Mouse (Mus musculus) lung, embryonic 15.5 days (tissue): ENCODE measurements around the gene Mmp2. TPM values are rescaled to one million over a fixed set of nuclear protein-coding genes. Genes with fewer than 3 reads are reported as not detected.

Experiments used
- ATAC-seq: fragments of 200-750 bp; cut with Nextera tagmentation; 2 replicates; pipeline ENCODE4 v1.8.0; 2017; ENCODE audit warnings: moderate number of reproducible peaks, borderline replicate concordance; ENCODE audit not compliant: low FRiP score, low TSS enrichment; ENCODE audit errors: extremely low read depth
- H3K27ac ChIP-seq: fragments of 300-500 bp; sonication (generic); 2 replicates; pipeline ENCODE4 v1.5.1; 2015; ENCODE audit warnings: moderate library complexity, mild to moderate bottlenecking, inconsistent platforms
- H3K27me3 ChIP-seq: fragments of 300-500 bp; sonication (generic); 2 replicates; pipeline ENCODE4 v1.6.1; 2015; ENCODE audit warnings: inconsistent platforms
- H3K36me3 ChIP-seq: fragments of 300-500 bp; sonication (generic); 2 replicates; pipeline ENCODE4 v1.6.1; 2015; ENCODE audit warnings: inconsistent platforms
- H3K4me1 ChIP-seq: fragments of 300-500 bp; sonication (generic); 2 replicates; pipeline ENCODE4 v1.6.1; 2015; ENCODE audit warnings: inconsistent platforms
- H3K4me2 ChIP-seq: fragments of 300-500 bp; sonication (generic); 2 replicates; pipeline ENCODE4 v1.6.1; 2015; ENCODE audit warnings: inconsistent platforms, mild to moderate bottlenecking, moderate library complexity
- H3K4me3 ChIP-seq: fragments of 300-500 bp; sonication (generic); 2 replicates; pipeline ENCODE4 v1.5.1; 2015; ENCODE audit warnings: mild to moderate bottlenecking, inconsistent platforms
- H3K9ac ChIP-seq: fragments of 300-500 bp; sonication (generic); 2 replicates; pipeline ENCODE4 v1.6.1; 2015; ENCODE audit warnings: inconsistent platforms
- H3K9me3 ChIP-seq: fragments of 300-500 bp; sonication (generic); 2 replicates; pipeline ENCODE4 v1.6.1; 2016; ENCODE audit warnings: inconsistent platforms
- WGBS: fragments of 180-500 bp; shearing (Covaris S2); methylation state at CpG from one replicate; pipeline ENCODE4 v1.1.7; 2015; 5-methylcytosine and 5-hydroxymethylcytosine counted together
- polyA plus RNA-seq: library from polyadenylated mRNA; unstranded; fragments of >200 nt; fragmentation: Nextera tagmentation; extraction: Ambion mirVana; gene quantifications from 2 replicates; pipeline ENCODE4 v1.2.1, GENCODE M21; 2015

Gene Mmp2
- polyA plus RNA-seq, 1 experiment from 2014 or later, result 244 TPM

DNA sequence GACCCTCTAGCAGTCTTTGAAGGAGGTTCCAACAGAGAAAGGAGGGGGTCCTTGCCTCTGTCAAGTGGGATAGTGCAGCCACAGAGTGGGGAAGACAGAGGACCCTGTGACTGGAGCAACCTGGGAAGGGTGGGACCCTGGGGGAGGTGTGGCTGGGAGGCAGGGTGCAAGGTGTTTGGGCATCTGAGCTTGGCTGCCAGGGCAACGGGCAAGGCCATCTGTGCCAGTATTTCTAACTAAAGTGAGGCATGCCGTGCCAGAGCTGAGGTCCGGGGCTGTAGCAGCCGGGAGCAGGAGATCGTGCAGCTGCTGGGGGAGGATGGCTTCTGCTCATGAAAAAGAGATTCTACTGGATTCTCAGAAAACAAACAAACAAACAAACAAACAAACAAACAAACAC is 11.4 kb upstream of the Mmp2 start:
- Histone ChIP-seq H3K4me3 (no peak overlapping the region), H3K27me3 (peaks cover 3% of the 10 kb centered on the region; the same call in 1 of the 2 replicates), H3K27ac (no peak overlapping the region), H3K9me3 (no peaks in the 10 kb centered on the region), H3K9ac (no peak overlapping the region), H3K4me2 (no peak overlapping the region), H3K4me1 (no peaks in the 10 kb centered on the region), H3K36me3 (no peaks in the 10 kb centered on the region)
- no peak for ATAC-seq
- 78% methylated on average over 5 of the region's 5 CpGs for WGBS

DNA sequence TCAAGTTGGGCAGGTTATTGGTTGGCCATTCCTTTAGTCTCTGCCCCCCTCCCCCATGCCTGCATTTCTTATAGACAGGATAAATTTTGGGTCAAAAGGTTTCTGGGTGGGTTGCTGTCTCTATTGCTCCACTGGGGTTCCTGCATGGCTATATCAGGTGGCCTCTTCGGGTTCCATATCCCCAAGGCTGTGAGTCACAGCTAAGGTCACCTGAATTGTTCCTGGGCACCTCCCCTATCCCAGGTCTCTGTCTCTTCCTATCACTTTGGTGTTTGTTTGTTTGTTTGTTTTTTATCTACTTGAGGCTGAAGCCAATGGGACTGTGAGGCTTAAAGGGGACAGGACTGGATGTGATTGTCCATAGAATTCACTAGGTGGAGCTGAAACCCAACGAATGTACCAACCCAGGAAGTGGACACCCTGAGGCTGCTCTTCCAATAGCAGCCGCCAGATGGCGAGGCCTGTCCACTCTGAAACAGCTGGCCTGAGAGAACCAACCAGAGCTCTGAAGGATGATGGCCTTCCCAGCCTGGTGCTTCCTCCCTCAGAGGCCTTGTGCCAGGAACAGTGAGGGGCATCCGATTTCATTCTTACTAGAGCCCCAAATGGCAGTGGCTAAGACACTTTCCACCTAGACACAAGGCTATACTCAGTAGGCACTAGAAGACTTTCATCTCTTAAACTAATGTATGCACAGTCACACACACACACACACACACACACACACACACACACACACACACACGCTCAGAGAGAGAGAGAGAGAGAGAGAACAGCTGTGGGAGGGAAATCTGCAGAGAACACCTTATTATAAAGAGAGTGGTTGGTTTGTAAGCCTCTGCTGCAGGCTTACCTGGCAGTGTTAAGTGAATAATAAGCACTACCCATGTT is 8.9 kb upstream of the Mmp2 start:
- Histone ChIP-seq H3K4me1 (no peaks in the 10 kb centered on the region), H3K36me3 (no peaks in the 10 kb centered on the region), H3K9me3 (no peaks in the 10 kb centered on the region), H3K27ac (no peak overlapping the region), H3K9ac (no peak overlapping the region), H3K27me3 (peaks cover 3% of the 10 kb centered on the region; the same call in 1 of the 2 replicates), H3K4me3 (no peak overlapping the region), H3K4me2 (no peak overlapping the region)
- 17% methylated on average over 6 of the region's 6 CpGs for WGBS
- ATAC-seq, result peak; percentile 76

DNA sequence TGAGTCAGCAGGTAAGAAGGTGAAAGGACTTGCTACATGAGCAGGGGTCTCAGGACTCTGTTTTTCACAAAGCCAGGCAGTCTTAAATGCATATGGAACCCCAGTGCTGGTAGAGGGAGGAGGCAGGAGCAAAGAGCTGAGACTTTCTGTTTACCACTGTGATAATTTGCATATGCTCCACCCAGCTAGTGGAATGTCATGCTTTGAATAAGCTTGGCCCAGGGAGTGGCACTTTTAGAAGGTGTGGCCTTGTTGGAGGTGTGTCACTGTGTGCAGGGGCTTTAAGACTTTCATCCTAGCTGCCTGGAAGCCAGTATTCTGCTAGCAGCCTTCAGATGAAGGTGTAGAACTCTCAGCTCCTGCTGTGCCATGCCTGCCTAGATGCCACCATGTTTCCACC is 5.9 kb upstream of the Mmp2 start:
- Histone ChIP-seq H3K4me2 (no peak overlapping the region), H3K4me1 (peaks cover 7% of the 10 kb centered on the region), H3K4me3 (no peak overlapping the region), H3K9ac (no peak overlapping the region), H3K27ac (no peak overlapping the region), H3K36me3 (no peaks in the 10 kb centered on the region), H3K9me3 (no peaks in the 10 kb centered on the region), H3K27me3 (peaks cover 6% of the 10 kb centered on the region; the same call in 1 of the 2 replicates)
- no peak for ATAC-seq

DNA sequence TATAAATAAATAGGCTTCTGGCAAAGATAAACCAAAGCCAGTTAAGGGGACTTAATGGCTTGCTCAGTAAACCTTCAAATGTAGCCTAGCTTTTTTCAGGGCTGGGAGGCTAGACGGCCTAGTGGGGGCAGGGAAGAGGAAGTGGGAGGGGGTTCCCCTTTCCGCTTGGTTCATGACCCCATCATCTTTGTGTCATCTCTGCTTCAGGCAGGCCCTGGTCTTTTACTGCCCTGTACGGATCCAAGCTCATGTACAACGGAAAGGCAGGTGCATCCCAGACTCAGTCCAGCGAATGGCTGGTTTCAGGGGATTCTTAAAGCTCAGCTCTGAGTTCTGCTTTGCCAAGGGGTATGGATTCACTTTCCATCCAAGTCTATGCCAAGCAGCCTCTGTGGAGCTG is 4.7 kb upstream of the Mmp2 start:
- no peak for ATAC-seq
- 59% methylated on average over 5 of the region's 5 CpGs for WGBS
- no peaks in the 10 kb centered on the region for H3K9me3 ChIP-seq
- no peaks in the 10 kb centered on the region for H3K36me3 ChIP-seq
- no peak overlapping the region for H3K27ac ChIP-seq
- no peak overlapping the region for H3K4me3 ChIP-seq
- peaks cover 8% of the 10 kb centered on the region; the same call in 1 of the 2 replicates for H3K27me3 ChIP-seq
- H3K4me1 ChIP-seq, result peaks cover 18% of the 10 kb centered on the region
- H3K4me2 ChIP-seq, result no peak overlapping the region
- H3K9ac ChIP-seq, result no peak overlapping the region

DNA sequence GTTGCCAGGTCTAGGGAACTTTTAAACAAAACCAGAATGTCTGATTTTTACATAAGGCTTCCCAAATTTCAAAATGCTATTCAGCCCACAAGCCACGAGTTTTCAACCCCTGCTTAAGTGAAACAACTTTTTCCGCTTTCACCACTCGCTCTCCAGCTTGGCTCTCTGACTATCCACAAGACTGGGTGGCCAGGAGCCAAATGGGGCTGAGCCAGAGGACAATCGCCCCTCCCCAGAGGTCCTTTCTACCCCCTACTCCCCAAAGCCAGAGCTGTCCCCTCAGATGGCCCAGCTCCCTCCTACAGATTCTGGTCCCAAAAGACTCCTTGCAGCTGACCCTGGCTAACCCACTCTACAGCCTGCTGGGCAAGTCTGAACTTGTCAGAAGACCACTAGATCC is 1.1 kb upstream of the Mmp2 start:
- peak; percentile 16; the same call in 1 of the 2 replicates for ATAC-seq
- H3K4me2 ChIP-seq, result peak overlapping the region; percentile 16; the same call in 1 of the 2 replicates
- H3K27ac ChIP-seq, result peak overlapping the region; percentile 95; the same call in 1 of the 2 replicates
- WGBS, result 39% methylated on average over 4 of the region's 4 CpGs
- H3K9ac ChIP-seq, result no peak overlapping the region
- peaks cover 20% of the 10 kb centered on the region for H3K4me1 ChIP-seq
- no peak overlapping the region for H3K4me3 ChIP-seq
- H3K9me3 ChIP-seq, result no peaks in the 10 kb centered on the region
- peaks cover 8% of the 10 kb centered on the region; the same call in 1 of the 2 replicates for H3K27me3 ChIP-seq
- 0 out of 2 replicates have a peak, but pooled peaks cover 3% of the 10 kb centered on the region for H3K36me3 ChIP-seq

DNA sequence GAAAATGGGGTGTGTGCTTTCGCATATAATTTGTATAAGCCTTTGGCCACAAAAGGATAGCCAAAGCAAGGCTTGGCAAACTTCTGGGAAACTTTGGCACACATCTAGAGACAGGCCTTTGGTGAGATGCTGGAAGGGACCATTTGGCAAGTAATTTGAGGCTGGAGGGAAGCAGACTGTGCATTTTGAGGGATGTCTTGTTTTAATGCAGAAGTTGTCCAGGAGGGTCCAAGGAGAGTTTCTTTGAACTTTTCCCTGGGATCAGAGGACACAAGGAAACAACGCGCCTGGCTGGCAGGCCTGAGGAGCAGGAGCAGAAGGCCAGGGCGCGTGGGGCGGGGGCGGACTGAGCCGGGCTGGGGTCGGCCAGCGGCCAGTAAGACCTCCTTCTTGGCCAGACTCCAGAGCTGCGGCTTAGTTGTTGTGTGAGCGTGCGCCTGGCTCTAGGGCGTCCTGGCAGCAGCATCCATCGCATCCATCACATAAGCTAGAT is 1.2 kb downstream of the Mmp2 start:
- peak overlapping the region; percentile 95 for H3K27ac ChIP-seq
- peak overlapping the region; percentile 45 for H3K4me3 ChIP-seq
- peaks cover 8% of the 10 kb centered on the region; the same call in 1 of the 2 replicates for H3K27me3 ChIP-seq
- peaks cover 16% of the 10 kb centered on the region for H3K36me3 ChIP-seq
- H3K9me3 ChIP-seq, result no peaks in the 10 kb centered on the region
- peaks cover 20% of the 10 kb centered on the region for H3K4me1 ChIP-seq
- H3K9ac ChIP-seq, result no peak overlapping the region
- WGBS, result 25% methylated on average over 15 of the region's 15 CpGs
- ATAC-seq, result peak; percentile 81; the same call in 1 of the 2 replicates
- H3K4me2 ChIP-seq, result peak overlapping the region; percentile 55

DNA sequence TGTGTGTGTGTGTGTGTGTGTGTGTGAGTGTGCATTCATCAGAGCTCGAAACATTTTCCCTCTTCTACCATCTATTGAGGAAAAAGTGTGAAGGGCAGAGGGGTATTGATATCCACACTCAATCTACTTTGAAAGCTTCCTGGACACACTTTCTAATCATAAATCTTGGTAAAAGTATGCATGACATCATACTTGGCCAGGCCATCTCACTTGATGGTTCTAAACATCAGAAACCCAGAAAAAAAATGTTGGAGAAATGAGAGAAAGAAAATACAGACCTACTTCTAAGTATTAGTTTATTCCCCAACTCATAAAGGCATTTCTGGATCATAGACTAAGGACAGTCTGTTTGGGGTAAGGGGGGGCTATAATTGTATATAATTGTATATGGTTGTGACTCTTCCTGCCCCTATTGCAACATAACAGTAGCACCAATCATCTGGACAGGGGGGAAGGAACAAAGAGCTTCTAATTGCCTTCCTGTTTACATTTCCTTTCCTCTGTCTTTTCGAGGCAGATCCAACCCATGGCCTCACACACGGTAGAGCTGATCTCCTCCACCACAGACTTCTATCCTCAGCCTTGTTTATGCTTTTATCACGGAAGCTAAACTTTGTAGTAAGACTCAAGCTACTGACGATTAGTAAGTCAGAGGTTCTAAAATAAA is 7.1 kb downstream of the Mmp2 start:
- Histone ChIP-seq H3K4me1 (peaks cover 13% of the 10 kb centered on the region), H3K9ac (no peak overlapping the region), H3K4me3 (no peak overlapping the region), H3K9me3 (no peaks in the 10 kb centered on the region), H3K27ac (peak overlapping the region; percentile 29; the same call in 1 of the 2 replicates), H3K27me3 (no peaks in the 10 kb centered on the region; the same call in 1 of the 2 replicates), H3K36me3 (peaks cover 37% of the 10 kb centered on the region), H3K4me2 (no peak overlapping the region)
- WGBS, result 30% methylated on average over 5 of the region's 5 CpGs
- ATAC-seq, result peak; percentile 58; the same call in 1 of the 2 replicates

DNA sequence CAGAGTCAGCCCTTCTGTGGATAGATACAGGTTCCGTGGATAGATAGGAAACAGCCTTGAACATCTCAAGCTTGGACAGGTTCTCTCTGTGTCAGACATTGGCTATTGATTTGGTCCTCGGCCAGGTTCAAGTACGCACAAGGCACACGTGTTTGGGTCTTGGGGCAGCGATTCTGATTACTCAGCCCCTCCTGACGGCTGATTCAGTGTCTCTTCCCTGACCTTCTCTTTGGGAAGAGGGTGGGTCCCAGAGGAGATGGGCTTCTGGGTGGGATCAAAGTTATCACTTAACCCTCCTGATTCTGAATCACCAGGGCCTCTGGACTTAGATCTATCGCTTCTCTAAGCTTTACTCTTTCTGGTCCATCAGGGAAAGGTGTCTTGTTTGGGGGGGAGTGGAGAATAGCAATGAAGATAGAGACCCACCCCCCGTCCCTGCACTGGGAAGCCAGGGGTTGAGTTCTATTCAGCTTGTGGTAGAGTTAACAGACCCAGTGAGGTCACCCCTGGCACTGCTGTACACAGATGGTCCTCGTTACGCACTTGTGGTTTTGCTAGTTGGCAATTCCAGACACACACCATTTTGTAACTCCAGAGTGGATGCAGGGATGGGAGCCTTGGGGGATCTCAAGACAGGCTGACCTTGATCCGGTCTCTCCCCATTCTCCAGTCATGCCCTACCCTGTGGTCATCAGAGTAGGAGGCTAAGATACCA is 7.9 kb downstream of the Mmp2 start:
- 75% methylated on average over 11 of the region's 11 CpGs for WGBS
- ATAC-seq, result no peak
- no peak overlapping the region for H3K4me3 ChIP-seq
- peaks cover 37% of the 10 kb centered on the region for H3K36me3 ChIP-seq
- H3K9me3 ChIP-seq, result no peaks in the 10 kb centered on the region
- H3K27me3 ChIP-seq, result no peaks in the 10 kb centered on the region
- peak overlapping the region; percentile 29; the same call in 1 of the 2 replicates for H3K27ac ChIP-seq
- H3K4me1 ChIP-seq, result peaks cover 13% of the 10 kb centered on the region
- H3K4me2 ChIP-seq, result no peak overlapping the region
- H3K9ac ChIP-seq, result no peak overlapping the region

DNA sequence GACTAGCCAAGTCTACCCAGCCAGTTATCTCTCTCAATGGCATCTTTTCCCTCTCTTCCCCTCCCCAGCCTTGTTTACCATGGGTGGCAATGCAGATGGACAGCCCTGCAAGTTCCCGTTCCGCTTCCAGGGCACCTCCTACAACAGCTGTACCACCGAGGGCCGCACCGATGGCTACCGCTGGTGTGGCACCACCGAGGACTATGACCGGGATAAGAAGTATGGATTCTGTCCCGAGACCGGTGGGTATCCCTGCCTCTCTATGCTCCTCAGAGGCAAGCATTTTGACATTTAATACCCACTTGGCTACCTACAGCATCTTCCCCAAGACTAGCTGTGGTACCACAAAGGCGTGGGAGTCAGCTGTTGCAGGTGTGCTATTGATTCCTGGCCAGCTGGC is 8.8 kb downstream of the Mmp2 start:
- Histone ChIP-seq H3K27me3 (no peaks in the 10 kb centered on the region), H3K27ac (no peak overlapping the region), H3K9me3 (no peaks in the 10 kb centered on the region), H3K9ac (no peak overlapping the region), H3K36me3 (peaks cover 34% of the 10 kb centered on the region), H3K4me3 (no peak overlapping the region), H3K4me2 (no peak overlapping the region), H3K4me1 (peaks cover 13% of the 10 kb centered on the region)
- no peak for ATAC-seq
- WGBS, result 93% methylated on average over 11 of the region's 11 CpGs

DNA sequence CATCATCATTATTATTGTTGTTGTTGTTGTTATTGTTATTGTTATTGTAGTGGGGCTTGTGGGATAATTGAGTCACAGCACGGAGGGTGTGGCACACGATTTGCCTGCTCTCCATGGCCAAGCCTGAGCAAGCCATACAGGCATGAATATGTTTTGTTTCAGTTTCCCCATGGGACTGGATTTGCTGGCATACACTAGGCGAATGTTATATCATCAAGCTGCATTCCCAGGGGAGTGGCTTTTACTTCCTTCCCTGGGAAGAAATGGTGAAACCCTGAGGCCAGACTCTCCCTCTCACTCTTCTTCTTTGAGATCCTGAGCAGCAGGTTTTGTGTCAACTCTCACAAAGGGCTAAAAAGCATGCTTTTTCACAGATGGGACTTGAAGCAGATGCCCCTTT is 11.5 kb downstream of the Mmp2 start:
- peaks cover 25% of the 10 kb centered on the region for H3K36me3 ChIP-seq

DNA sequence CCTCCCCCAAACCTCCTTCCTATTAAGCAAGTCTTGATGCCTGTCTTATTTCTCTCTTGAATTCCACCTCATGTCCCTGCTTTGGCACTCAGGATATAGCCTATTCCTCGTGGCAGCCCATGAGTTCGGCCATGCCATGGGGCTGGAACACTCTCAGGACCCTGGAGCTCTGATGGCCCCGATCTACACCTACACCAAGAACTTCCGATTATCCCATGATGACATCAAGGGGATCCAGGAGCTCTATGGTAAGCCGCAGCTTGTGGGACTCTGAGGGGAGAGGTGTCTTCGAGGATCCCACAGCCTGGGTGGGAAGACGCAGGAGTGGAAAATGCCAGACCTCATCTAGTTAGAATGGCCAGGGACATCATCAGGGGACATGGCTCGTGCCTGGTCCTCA is 12.1 kb downstream of the Mmp2 start:
- no peak overlapping the region for H3K4me2 ChIP-seq
- no peak overlapping the region for H3K4me3 ChIP-seq
- H3K36me3 ChIP-seq, result peaks cover 28% of the 10 kb centered on the region

More for the DNA sequence above, 11.5 kb downstream of the Mmp2 start:
- Histone ChIP-seq H3K4me2 (no peak overlapping the region), H3K4me1 (peaks cover 12% of the 10 kb centered on the region), H3K9me3 (no peaks in the 10 kb centered on the region), H3K4me3 (no peak overlapping the region), H3K27ac (no peak overlapping the region), H3K27me3 (no peaks in the 10 kb centered on the region), H3K9ac (no peak overlapping the region)
- no peak for ATAC-seq
- 89% methylated on average over 3 of the region's 3 CpGs for WGBS

More for the DNA sequence above, 12.1 kb downstream of the Mmp2 start:
- Histone ChIP-seq H3K4me1 (peaks cover 7% of the 10 kb centered on the region), H3K27me3 (no peaks in the 10 kb centered on the region), H3K9me3 (no peaks in the 10 kb centered on the region), H3K9ac (no peak overlapping the region), H3K27ac (no peak overlapping the region)
- ATAC-seq, result no peak
- WGBS, result 90% methylated on average over 8 of the region's 8 CpGs
